Mouse (Mus musculus) megakaryocyte, embryonic 14.5 days (primary cell): ENCODE results near the gene Gm49450.

Source experiments
- FLI1 ChIP-seq: IDR thresholded peaks from 2 replicates; pipeline ENCODE4 v1.6.1; 2012; ENCODE audit warnings: low read length, inconsistent platforms, mixed read lengths
- GATA1 ChIP-seq: IDR thresholded peaks from 3 replicates; pipeline ENCODE4 v1.6.1; 2012; ENCODE audit warnings: mixed read lengths, low read length, inconsistent platforms, borderline replicate concordance

DNA sequence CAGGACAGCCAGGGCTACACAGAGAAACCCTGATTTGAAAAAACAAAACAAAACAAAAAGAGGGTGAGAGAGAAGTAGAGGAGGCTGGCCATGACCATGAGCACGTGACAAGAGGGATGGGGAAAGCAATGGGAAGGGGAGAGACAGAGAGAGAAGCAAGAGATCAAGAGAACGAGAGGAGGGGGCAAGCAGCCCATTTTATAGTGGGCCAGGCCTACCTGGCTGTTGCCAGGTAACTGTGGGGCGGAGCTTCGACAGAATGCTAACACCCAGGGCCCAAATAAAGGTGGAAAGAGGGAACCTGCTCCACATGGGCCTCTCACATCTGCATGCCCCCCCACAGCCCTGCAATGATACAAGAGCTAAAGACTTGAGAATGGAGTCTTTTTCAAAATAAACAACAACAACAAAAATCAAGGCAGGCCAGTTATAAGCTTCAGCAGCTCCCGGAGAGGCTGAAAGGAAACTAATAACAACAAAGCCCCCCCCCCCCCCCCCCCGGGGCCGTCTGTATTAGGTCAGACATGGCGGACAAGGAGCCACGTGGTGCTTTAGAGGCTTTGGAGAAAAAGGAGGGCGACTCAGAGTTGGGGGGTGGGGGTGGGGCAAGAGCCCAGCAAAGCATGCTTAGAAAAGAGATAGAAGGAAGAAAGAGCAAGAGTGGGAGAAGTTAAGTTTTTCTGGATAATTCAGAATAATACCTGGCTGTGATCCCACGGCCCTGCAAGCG lies 36.5 kb upstream of the Gm49450 start:
- TF ChIP-seq FLI1 (no peak), GATA1 (no peak)
